In the genomic region with DNA sequence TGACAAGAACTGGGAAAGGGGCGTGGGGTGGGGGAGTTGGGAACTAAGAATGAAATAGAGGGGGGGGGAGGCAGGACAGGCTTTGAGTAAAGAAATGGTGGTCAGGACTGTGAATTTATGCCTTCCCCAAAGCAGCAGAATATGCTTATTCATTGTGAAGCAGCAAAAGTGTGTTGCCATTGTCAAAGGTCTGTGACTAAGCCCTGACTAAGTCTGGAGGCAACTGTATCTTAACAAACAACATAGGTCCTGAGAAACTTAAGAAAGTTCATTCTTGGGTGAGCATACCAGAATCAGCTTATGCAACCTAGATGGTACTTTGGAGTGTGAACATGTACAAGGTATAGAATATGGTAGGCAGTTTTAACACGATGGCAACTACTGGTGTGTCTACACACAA, we compare ENCODE assay signal across 8 mouse cellular contexts. TPM values are rescaled to one million over a fixed set of nuclear protein-coding genes. Genes with fewer than 3 reads are reported as not detected.
DNase-seq lines count a peak whose midpoint lies in the region; ATAC-seq and TF ChIP-seq lines count a peak whose summit lies in the region.

No protein-coding gene starts in this region.

- peak overlapping the region; percentile 83 for H3K4me2 ChIP-seq in hindbrain, postnatal 0 days (ENCODE audit: low read depth, low read length)
- peak overlapping the region; percentile 87 for H3K4me2 ChIP-seq in midbrain, embryonic 16.5 days (ENCODE audit: low read length)

- peak overlapping the region; percentile 77; the same call in 1 of the 2 replicates for H3K27ac ChIP-seq in kidney, adult 2 months (ENCODE audit: insufficient read depth, low read depth, low read length)
- no peak overlapping the region for H3K27ac ChIP-seq in hindbrain, postnatal 0 days
- H3K27ac ChIP-seq in midbrain, embryonic 16.5 days (ENCODE audit: low read length) = no peak overlapping the region

- TF ChIP-seq CTCF in kidney, adult 2 months (conservative IDR thresholded peaks at IDR 0.05; ENCODE audit: insufficient read depth, insufficient read length, low read depth, low read length) = no peak
- TF ChIP-seq CTCF in hindbrain, postnatal 0 days (IDR thresholded peaks at IDR 0.05; ENCODE audit: low read depth) = no peak

- no peaks in the 10 kb centered on the region for H3K9me3 ChIP-seq in hindbrain, postnatal 0 days (ENCODE audit: low read length)
- H3K9me3 ChIP-seq in midbrain, embryonic 16.5 days (replicated peaks; ENCODE audit: control insufficient read depth, low read length, poor library complexity, severe bottlenecking) = no peaks in the 10 kb centered on the region

- H3K4me3 ChIP-seq in kidney, adult 2 months (ENCODE audit: insufficient read depth, low read depth, low read length) = peak overlapping the region; percentile 98
- peak overlapping the region; percentile 82; the same call in 1 of the 2 replicates for H3K4me3 ChIP-seq in hindbrain, postnatal 0 days (ENCODE audit: low read length)
- peak overlapping the region; percentile 84; the same call in 1 of the 2 replicates for H3K4me3 ChIP-seq in midbrain, embryonic 16.5 days (ENCODE audit: low read depth, low read length)

- peaks cover 3% of the 10 kb centered on the region; the same call in 1 of the 2 replicates for H3K4me1 ChIP-seq in kidney, adult 2 months (ENCODE audit: control insufficient read depth, insufficient read depth, low read length)
- peaks cover 8% of the 10 kb centered on the region; the same call in 1 of the 2 replicates for H3K4me1 ChIP-seq in hindbrain, postnatal 0 days (ENCODE audit: insufficient read depth, low read length)
- H3K4me1 ChIP-seq in midbrain, embryonic 16.5 days (ENCODE audit: control insufficient read depth, insufficient read depth, low read length) = peaks cover 8% of the 10 kb centered on the region

- H3K9ac ChIP-seq in hindbrain, postnatal 0 days (replicated peaks; ENCODE audit: low read length) = peak overlapping the region; percentile 72; the same call in 1 of the 2 replicates
- H3K9ac ChIP-seq in midbrain, embryonic 16.5 days (ENCODE audit: low read depth, low read length) = no peak overlapping the region

- ATAC-seq in hindbrain, postnatal 0 days = no peak
- no peak for ATAC-seq in midbrain, embryonic 16.5 days

- DNase-seq in kidney, adult 2 months = peak; percentile 16
- DNase-seq in kidney, adult 18-20 months = no peak
- DNase-seq in c-Kit-negative CD71-positive TER-119-positive erythroid progenitor cells, embryonic 14.5 days (ENCODE audit: low read depth, low spot score) = peak; percentile 36
- DNase-seq in hindbrain, postnatal 0 days (ENCODE audit: low spot score) = no peak
- DNase-seq in T-cell, adult 2 months (ENCODE audit: low spot score) = no peak
- DNase-seq in urinary bladder, postnatal 4 days (ENCODE audit: low spot score in 2 of 2) = no peak
- DNase-seq in right cerebral cortex, postnatal 14 days = no peak

- TF ChIP-seq POLR2A in kidney, adult 2 months (IDR thresholded peaks at IDR 0.05; ENCODE audit: low read depth, low read length) = no peak

- 29% methylated on average over 2 of the region's 2 CpGs for WGBS in kidney, adult 2 months
- 71% methylated on average over 2 of the region's 2 CpGs for WGBS in hindbrain, postnatal 0 days
- 49% methylated on average over 2 of the region's 2 CpGs for WGBS in midbrain, embryonic 16.5 days

- H3K27me3 ChIP-seq in kidney, adult 2 months (replicated peaks; ENCODE audit: control insufficient read depth, insufficient read depth, low read length) = no peaks in the 10 kb centered on the region
- H3K27me3 ChIP-seq in hindbrain, postnatal 0 days (ENCODE audit: insufficient read depth, low read length) = no peaks in the 10 kb centered on the region
- H3K27me3 ChIP-seq in midbrain, embryonic 16.5 days (ENCODE audit: control insufficient read depth, insufficient read depth, low read depth, low read length) = no peaks in the 10 kb centered on the region

- peaks cover 3% of the 10 kb centered on the region; the same call in 1 of the 2 replicates for H3K36me3 ChIP-seq in kidney, adult 2 months (ENCODE audit: control insufficient read depth, insufficient read depth, low read length)
- peaks cover under 1% of the 10 kb centered on the region; the same call in 1 of the 2 replicates for H3K36me3 ChIP-seq in hindbrain, postnatal 0 days (ENCODE audit: insufficient read depth, low read length)
- H3K36me3 ChIP-seq in midbrain, embryonic 16.5 days (ENCODE audit: control insufficient read depth, insufficient read depth, low read length) = peaks cover 5% of the 10 kb centered on the region; the same call in 1 of the 2 replicates

RNA-seq across cellular contexts. Expression of a gene that starts 1.3 kb away (rescaled TPM):
- 315 and 394 TPM in 2 replicates for polyA plus RNA-seq in kidney, adult 2 months (2012; rRNA removed)
- total RNA-seq in hindbrain, postnatal 0 days (2014; rRNA removed) = 109 and 182 TPM in 2 replicates
- polyA plus RNA-seq in hindbrain, postnatal 0 days (2015; fragmentation: Nextera tagmentation; extraction: Ambion mirVana) = 215 and 218 TPM in 2 replicates
- 196 and 198 TPM in 2 replicates for polyA plus RNA-seq in midbrain, embryonic 16.5 days (2015; fragmentation: Nextera tagmentation; extraction: Ambion mirVana)

Comparison
In these comparisons a context has a peak if more than half of its experiments do, and no peak if none do; other contexts are left out.
1. DNase-seq: peak in kidney, adult 2 months (single experiment) and c-Kit-negative CD71-positive TER-119-positive erythroid progenitor cells, embryonic 14.5 days (single experiment); none in kidney, adult 18-20 months (single experiment), hindbrain, postnatal 0 days (single experiment), T-cell, adult 2 months (single experiment), urinary bladder, postnatal 4 days (0 of 2) and right cerebral cortex, postnatal 14 days (single experiment).
2. Peak in every context shown above with its lines, with median percentiles within 50 percentile points of each other: H3K4me3 ChIP-seq.